Mouse (Mus musculus): ENCODE results near the gene Gm340. TPM values are rescaled to one million over a fixed set of nuclear protein-coding genes. Genes with fewer than 3 reads are reported as not detected.
A peak's percentile ranks its signal among the peaks of the same experiment; 100 is the strongest.

The Gm340 gene
- polyA plus RNA-seq, 1 experiment from 2014 or later, result 4.2 TPM

GRCm38 (mm10) chr19:41597170-41597894, 15.2 kb downstream of the Gm340 start:
- Histone ChIP-seq H3K4me1 (ENCODE audit: control insufficient read depth, insufficient read depth, low read length) (no peaks in the 10 kb centered on the region), H3K9me3 (ENCODE audit: control insufficient read depth, low read length) (no peaks in the 10 kb centered on the region), H3K4me3 (ENCODE audit: low read depth, low read length) (no peak overlapping the region), H3K9ac (ENCODE audit: low read length) (no peak overlapping the region), H3K36me3 (ENCODE audit: control insufficient read depth, insufficient read depth, low read length) (no peaks in the 10 kb centered on the region), H3K27ac (replicated peaks; ENCODE audit: low read depth, low read length) (no peak overlapping the region), H3K4me2 (ENCODE audit: low read depth, severe bottlenecking) (no peak overlapping the region), H3K27me3 (ENCODE audit: control insufficient read depth, insufficient read depth, low read length) (no peaks in the 10 kb centered on the region)
- WGBS, result 83% methylated on average over 6 of the region's 6 CpGs
- DNase-seq (ENCODE audit: low spot score) (no peak), ATAC-seq (ENCODE audit: insufficient number of reproducible peaks, low FRiP score, low TSS enrichment, low read depth) (no peak)

DNA sequence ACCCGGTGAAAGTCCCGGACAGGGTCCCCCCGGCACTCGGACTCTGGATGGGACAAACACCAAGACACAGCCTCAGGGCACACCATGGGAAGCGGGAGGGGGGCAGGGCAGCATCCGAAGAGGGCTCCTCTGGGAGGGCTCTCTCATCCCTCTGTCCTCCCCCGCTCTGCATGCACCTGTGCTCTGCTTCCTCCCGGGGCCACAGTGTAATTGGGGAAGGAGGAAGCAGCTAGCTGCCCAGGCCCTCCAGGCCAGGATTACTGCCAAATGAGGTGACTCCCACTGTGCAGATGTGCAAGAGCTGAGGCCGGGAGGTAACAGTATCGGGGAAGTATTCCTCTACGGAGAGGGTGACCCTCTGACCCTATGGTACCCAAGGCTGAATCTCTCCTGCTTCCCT, 18.5 kb downstream of the Gm340 start:
- Histone ChIP-seq H3K9ac (ENCODE audit: low read length) (0 out of 2 replicates have a peak overlapping the region, but pooled peaks have one; percentile 2), H3K4me1 (ENCODE audit: control insufficient read depth, insufficient read depth, low read length) (no peaks in the 10 kb centered on the region), H3K4me2 (ENCODE audit: low read depth, severe bottlenecking) (no peak overlapping the region), H3K4me3 (ENCODE audit: low read depth, low read length) (no peak overlapping the region), H3K9me3 (ENCODE audit: control insufficient read depth, low read length) (no peaks in the 10 kb centered on the region), H3K27ac (replicated peaks; ENCODE audit: low read depth, low read length) (no peak overlapping the region), H3K27me3 (ENCODE audit: control insufficient read depth, insufficient read depth, low read length) (no peaks in the 10 kb centered on the region), H3K36me3 (ENCODE audit: control insufficient read depth, insufficient read depth, low read length) (no peaks in the 10 kb centered on the region)
- ATAC-seq (ENCODE audit: insufficient number of reproducible peaks, low FRiP score, low TSS enrichment, low read depth) (no peak), DNase-seq (ENCODE audit: low spot score) (no peak)
- whole genome bisulfite sequencing, result 56% methylated on average over 11 of the region's 11 CpGs

DNA sequence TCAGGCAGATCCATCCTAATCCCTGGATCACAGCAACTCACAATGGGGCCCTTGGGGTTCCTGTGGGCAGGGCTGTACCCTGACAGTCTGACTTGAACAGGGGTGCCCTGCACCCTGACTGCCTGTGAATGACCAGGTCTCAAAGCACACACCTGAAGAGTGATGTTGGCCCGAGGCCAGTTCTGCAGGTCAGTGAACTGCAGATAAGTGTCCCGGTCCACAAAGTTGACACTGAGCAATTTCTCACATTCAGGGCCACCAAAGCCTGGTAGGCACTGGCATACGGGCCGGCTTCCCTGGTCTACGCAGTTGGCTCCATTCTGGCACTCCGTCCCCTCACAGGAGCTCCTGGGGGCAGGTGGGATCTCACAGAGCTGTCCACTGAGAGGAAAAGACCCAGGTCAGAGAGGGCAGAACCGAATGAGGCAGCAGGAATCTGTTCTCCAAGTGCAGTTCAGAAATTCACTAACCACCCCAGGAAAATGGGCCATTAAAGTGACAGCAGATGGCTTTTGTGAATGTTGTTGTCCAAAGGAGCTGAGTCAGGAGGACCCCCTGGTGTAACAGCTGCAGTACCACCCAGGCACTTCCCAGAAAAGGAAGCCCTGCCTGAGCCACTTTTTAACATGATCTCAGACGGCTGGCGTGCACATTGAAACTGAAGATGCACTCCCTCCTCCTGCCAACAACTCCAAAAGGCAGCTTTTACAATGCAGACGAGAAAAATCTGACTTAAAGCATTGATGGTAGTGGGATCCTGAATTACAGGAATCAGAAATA, 24.2 kb downstream of the Gm340 start:
- Histone ChIP-seq H3K9ac (ENCODE audit: low read length) (no peak overlapping the region), H3K4me1 (ENCODE audit: control insufficient read depth, insufficient read depth, low read length) (no peaks in the 10 kb centered on the region), H3K36me3 (ENCODE audit: control insufficient read depth, insufficient read depth, low read length) (no peaks in the 10 kb centered on the region), H3K9me3 (ENCODE audit: control insufficient read depth, low read length) (no peaks in the 10 kb centered on the region), H3K27ac (replicated peaks; ENCODE audit: low read depth, low read length) (no peak overlapping the region), H3K4me2 (ENCODE audit: low read depth, severe bottlenecking) (no peak overlapping the region), H3K4me3 (ENCODE audit: low read depth, low read length) (no peak overlapping the region), H3K27me3 (ENCODE audit: control insufficient read depth, insufficient read depth, low read length) (no peaks in the 10 kb centered on the region)
- DNase-seq (ENCODE audit: low spot score), result no peak
- 78% methylated on average over 10 of the region's 10 CpGs for WGBS
- ATAC-seq (ENCODE audit: insufficient number of reproducible peaks, low FRiP score, low TSS enrichment, low read depth), result no peak

- H3K4me1 ChIP-seq (ENCODE audit: control insufficient read depth, insufficient read depth, low read length), result peaks cover 24% of the 10 kb centered on the region
- 70% methylated on average over 6 of the region's 6 CpGs for WGBS
- no peak overlapping the region for H3K4me3 ChIP-seq (ENCODE audit: low read depth, low read length)
- H3K4me2 ChIP-seq (ENCODE audit: low read depth, severe bottlenecking), result no peak overlapping the region
- ATAC-seq (ENCODE audit: insufficient number of reproducible peaks, low FRiP score, low TSS enrichment, low read depth) (no peak), DNase-seq (ENCODE audit: low spot score) (no peak)
- H3K9me3 ChIP-seq (ENCODE audit: control insufficient read depth, low read length), result no peaks in the 10 kb centered on the region
- no peak overlapping the region for H3K9ac ChIP-seq (ENCODE audit: low read length)
- H3K36me3 ChIP-seq (ENCODE audit: control insufficient read depth, insufficient read depth, low read length), result no peaks in the 10 kb centered on the region
- H3K27ac ChIP-seq (replicated peaks; ENCODE audit: low read depth, low read length), result no peak overlapping the region
- H3K27me3 ChIP-seq (ENCODE audit: control insufficient read depth, insufficient read depth, low read length), result no peaks in the 10 kb centered on the region
These were observed 29.5 kb downstream of the Gm340 start for GRCm38 (mm10) chr19:41611683-41612082.

- peaks cover 38% of the 10 kb centered on the region for H3K4me1 ChIP-seq (ENCODE audit: control insufficient read depth, insufficient read depth, low read length)
- no peak overlapping the region for H3K27ac ChIP-seq (replicated peaks; ENCODE audit: low read depth, low read length)
These were observed 31.3 kb downstream of the Gm340 start for GRCm38 (mm10) chr19:41613325-41614087.

DNA sequence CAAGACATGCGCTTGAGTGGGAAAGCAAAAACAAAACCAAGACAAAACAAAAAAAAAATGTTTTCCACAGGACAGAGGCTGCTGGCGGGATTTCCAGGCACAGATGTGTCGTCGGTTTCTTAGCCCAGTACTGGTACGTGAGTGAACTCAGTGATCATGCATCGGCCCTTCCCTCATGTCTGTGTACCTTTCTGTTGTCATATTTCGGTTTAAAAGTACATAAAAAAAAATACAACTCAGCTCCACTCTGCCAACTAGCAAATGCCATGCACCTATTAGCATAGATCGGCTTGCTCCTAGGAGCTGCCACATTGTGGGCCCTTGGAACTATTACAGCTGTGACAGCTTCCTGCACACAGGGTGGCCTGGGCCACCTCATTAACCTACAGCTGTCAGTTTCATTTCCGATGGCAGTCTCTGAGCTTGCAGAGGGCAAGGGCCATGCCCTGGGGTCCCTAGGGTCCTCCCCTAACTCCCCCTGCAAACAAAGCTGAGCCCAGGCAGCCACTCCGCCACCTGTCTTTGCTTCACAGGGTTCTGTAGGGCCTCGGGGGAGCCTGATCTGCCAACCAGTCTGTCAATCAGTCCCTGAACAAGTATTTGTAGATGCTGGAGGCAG, 33.5 kb downstream of the Gm340 start:
- Histone ChIP-seq H3K4me3 (ENCODE audit: low read depth, low read length) (no peak overlapping the region), H3K4me1 (ENCODE audit: control insufficient read depth, insufficient read depth, low read length) (peaks cover 42% of the 10 kb centered on the region)
- 40% methylated on average over 11 of the region's 11 CpGs for WGBS

More at GRCm38 (mm10) chr19:41613325-41614087, 31.3 kb downstream of the Gm340 start:
- DNase-seq (ENCODE audit: low spot score) (peak; percentile 72), ATAC-seq (ENCODE audit: insufficient number of reproducible peaks, low FRiP score, low TSS enrichment, low read depth) (no peak)
- Histone ChIP-seq H3K27me3 (ENCODE audit: control insufficient read depth, insufficient read depth, low read length) (no peaks in the 10 kb centered on the region), H3K9ac (ENCODE audit: low read length) (no peak overlapping the region), H3K9me3 (ENCODE audit: control insufficient read depth, low read length) (no peaks in the 10 kb centered on the region), H3K4me3 (ENCODE audit: low read depth, low read length) (no peak overlapping the region), H3K36me3 (ENCODE audit: control insufficient read depth, insufficient read depth, low read length) (no peaks in the 10 kb centered on the region), H3K4me2 (ENCODE audit: low read depth, severe bottlenecking) (no peak overlapping the region)
- WGBS, result 22% methylated on average over 16 of the region's 16 CpGs

GRCm38 (mm10) chr19:41616274-41616673, 34.1 kb downstream of the Gm340 start:
- Histone ChIP-seq H3K27me3 (ENCODE audit: control insufficient read depth, insufficient read depth, low read length) (peaks cover 2% of the 10 kb centered on the region; the same call in 1 of the 2 replicates), H3K27ac (replicated peaks; ENCODE audit: low read depth, low read length) (no peak overlapping the region)
- 77% methylated on average over 6 of the region's 6 CpGs for WGBS

More for the DNA sequence above, 33.5 kb downstream of the Gm340 start:
- Histone ChIP-seq H3K9me3 (ENCODE audit: control insufficient read depth, low read length) (no peaks in the 10 kb centered on the region), H3K27ac (replicated peaks; ENCODE audit: low read depth, low read length) (no peak overlapping the region), H3K27me3 (ENCODE audit: control insufficient read depth, insufficient read depth, low read length) (peaks cover 2% of the 10 kb centered on the region; the same call in 1 of the 2 replicates), H3K4me2 (ENCODE audit: low read depth, severe bottlenecking) (no peak overlapping the region), H3K36me3 (ENCODE audit: control insufficient read depth, insufficient read depth, low read length) (no peaks in the 10 kb centered on the region), H3K9ac (ENCODE audit: low read length) (no peak overlapping the region)
- ATAC-seq (ENCODE audit: insufficient number of reproducible peaks, low FRiP score, low TSS enrichment, low read depth), result no peak
- DNase-seq (ENCODE audit: low spot score), result peak; percentile 64

GRCm38 (mm10) chr19:41617102-41617501, 34.9 kb downstream of the Gm340 start:
- peaks cover 2% of the 10 kb centered on the region; the same call in 1 of the 2 replicates for H3K27me3 ChIP-seq (ENCODE audit: control insufficient read depth, insufficient read depth, low read length)
- H3K4me2 ChIP-seq (ENCODE audit: low read depth, severe bottlenecking), result no peak overlapping the region
- DNase-seq (ENCODE audit: low spot score) (no peak), ATAC-seq (ENCODE audit: insufficient number of reproducible peaks, low FRiP score, low TSS enrichment, low read depth) (no peak)
- H3K9me3 ChIP-seq (ENCODE audit: control insufficient read depth, low read length), result no peaks in the 10 kb centered on the region
- WGBS, result 73% methylated on average over 13 of the region's 13 CpGs
- H3K27ac ChIP-seq (replicated peaks; ENCODE audit: low read depth, low read length), result no peak overlapping the region
- no peak overlapping the region for H3K4me3 ChIP-seq (ENCODE audit: low read depth, low read length)
- no peaks in the 10 kb centered on the region for H3K36me3 ChIP-seq (ENCODE audit: control insufficient read depth, insufficient read depth, low read length)
- H3K4me1 ChIP-seq (ENCODE audit: control insufficient read depth, insufficient read depth, low read length), result peaks cover 42% of the 10 kb centered on the region
- H3K9ac ChIP-seq (ENCODE audit: low read length), result no peak overlapping the region

More at GRCm38 (mm10) chr19:41616274-41616673, 34.1 kb downstream of the Gm340 start:
- Histone ChIP-seq H3K9me3 (ENCODE audit: control insufficient read depth, low read length) (no peaks in the 10 kb centered on the region), H3K4me1 (ENCODE audit: control insufficient read depth, insufficient read depth, low read length) (peaks cover 42% of the 10 kb centered on the region), H3K9ac (ENCODE audit: low read length) (no peak overlapping the region), H3K36me3 (ENCODE audit: control insufficient read depth, insufficient read depth, low read length) (no peaks in the 10 kb centered on the region), H3K4me2 (ENCODE audit: low read depth, severe bottlenecking) (no peak overlapping the region), H3K4me3 (ENCODE audit: low read depth, low read length) (no peak overlapping the region)
- ATAC-seq (ENCODE audit: insufficient number of reproducible peaks, low FRiP score, low TSS enrichment, low read depth) (no peak), DNase-seq (ENCODE audit: low spot score) (no peak)

Data from limb, embryonic 11.5 days (tissue).